Mouse (Mus musculus): ENCODE data around the gene Commd1.

Gene Commd1

DNA sequence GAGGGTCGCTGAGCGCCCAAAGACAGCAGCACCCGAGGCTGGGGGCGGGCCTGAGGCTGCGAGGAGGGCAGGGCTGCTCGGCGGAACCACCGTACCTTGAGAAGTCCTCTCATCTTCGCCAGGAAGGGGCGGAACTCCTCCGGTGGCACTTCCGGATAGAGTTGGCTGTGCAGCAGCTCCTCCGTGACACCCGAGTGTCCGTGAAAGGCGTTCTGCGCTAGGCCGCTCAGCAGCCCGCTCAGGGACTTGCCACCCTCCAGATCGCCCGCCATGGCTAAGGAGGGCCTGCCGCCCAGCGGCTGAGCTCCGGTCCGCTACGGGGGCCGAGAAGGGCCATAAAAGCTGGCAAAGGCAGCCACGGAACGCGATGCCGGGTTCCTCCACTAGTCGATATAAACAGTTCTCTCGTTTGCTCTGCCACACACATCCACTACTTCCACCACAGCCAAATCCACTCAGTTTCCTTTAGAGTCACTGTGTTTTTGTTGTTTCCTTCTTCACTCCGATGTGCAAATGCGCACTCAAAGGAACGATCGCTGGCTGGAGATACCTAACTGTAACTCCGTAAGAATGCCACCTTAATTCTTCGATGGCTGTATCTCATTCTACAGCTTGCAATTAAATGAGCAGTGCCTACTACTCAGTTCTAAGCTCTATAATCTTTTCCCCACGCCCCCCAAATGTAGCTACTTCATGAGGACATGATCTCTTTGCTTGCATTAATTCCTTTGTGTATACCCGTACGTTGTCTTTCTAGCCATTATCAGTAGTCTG lies at the start of gene Commd1, which contains the start of gene Gm28048:
Gene Commd1, minus strand, starts transcription at position 399 of the 774 bp plus-strand sequence.
Gene Gm28048, minus strand, starts transcription at position 107 of the 774 bp plus-strand sequence.
- peak; percentile 92 to 93 for DNase-seq (ENCODE audit: low spot score in 2 of 2)

DNA sequence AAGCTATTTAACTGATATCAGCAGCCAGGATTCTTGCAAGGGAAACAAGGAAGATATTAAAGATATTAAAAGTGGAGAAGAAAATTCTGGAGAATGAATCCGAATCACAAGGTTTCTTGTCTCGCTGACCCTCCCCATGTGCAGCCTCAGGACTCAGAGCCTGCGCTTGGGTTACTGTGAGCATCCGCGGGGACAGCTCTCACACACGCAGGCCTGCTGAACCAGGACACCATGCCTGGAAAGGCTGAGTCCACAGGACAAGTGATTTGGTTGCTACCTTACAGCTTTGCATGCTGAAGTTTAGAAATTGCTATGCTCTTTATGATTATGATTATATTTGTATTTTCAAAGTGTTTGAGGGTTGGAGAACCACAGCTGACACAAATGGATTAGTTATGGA lies 47.2 kb upstream of the Commd1 start:
- DNase-seq (ENCODE audit: low spot score in 2 of 2), result no peak

DNA sequence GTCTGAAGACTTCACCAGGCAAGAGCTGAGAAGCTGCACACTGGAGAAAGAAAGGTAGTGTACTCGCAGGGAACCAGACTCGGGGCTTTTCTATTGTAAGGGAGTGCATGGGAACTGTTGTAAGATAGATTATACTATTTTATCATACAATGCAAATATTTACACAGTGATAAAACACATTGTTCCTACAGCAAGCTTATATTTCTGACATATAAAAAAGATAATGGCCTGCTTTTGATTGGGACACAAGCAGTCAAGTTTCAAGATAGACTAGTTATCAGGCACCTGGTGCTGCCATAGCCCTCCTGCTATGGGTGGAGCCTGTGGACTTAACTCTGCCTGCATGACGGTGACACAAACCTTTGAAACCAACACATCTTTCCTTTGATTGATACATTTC lies 46.8 kb upstream of the Commd1 start:
- DNase-seq (ENCODE audit: low spot score in 2 of 2), result no peak

DNA sequence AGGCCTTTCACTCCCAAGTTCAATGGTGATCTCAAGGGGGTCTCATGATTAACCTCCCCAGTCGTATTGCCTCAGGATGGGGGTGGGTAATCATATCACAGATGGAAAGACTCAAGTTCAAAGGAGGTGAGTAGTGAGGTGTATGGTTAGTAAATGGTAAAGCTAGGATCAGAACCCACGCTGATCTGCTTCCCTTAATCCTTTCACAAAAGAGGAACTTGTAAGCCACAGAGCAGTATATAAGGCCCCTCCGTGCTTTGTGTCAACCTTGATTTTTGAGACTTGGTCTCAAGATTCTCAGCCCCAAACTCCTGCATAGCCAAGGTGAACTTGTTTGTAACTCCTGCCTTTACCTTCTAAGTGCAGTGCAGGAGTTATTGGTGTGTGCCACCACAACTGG lies 42.0 kb upstream of the Commd1 start:
- DNase-seq (ENCODE audit: low spot score in 2 of 2), result no peak

DNA sequence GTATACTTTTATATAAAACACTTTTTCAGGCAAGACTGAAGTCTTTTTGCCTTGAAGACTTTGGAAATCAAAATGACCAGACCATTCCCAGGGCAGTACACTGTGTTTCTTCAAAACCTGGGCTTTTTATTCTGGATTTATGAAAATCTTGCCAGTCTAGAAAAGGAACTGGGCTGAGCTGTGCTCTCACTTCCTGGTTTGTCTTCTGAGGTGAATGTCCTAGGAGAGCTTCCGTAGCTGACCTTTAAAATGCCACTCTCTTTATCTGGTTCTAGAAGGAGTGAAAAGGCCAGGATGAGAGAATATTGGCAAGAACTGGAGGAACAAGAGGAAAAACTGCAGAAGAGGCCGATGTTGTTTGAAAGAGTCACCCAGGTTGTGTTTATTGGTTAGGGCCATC lies 41.0 kb upstream of the Commd1 start:
- no peak for DNase-seq (ENCODE audit: low spot score in 2 of 2)

DNA sequence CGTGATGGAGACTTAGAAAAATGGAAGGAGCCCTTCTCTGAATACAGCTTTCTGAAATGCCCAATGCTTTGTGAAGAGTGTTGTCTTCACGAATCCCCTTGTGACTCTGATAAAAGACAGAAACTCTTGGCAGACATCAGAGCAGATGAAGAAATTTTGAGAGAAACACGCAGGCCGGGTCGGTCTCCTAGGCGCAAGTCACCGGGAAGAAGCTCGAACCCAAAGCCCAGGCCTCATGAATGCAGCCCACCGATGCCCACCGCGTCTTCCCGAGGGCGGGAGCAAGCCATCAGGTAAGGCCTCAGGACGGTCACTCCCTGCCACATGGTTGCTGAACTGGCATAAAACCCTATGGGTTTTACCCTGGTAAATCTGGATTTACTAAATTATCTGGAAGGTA lies 38.7 kb upstream of the Commd1 start:
- DNase-seq (ENCODE audit: low spot score in 2 of 2), result no peak

DNA sequence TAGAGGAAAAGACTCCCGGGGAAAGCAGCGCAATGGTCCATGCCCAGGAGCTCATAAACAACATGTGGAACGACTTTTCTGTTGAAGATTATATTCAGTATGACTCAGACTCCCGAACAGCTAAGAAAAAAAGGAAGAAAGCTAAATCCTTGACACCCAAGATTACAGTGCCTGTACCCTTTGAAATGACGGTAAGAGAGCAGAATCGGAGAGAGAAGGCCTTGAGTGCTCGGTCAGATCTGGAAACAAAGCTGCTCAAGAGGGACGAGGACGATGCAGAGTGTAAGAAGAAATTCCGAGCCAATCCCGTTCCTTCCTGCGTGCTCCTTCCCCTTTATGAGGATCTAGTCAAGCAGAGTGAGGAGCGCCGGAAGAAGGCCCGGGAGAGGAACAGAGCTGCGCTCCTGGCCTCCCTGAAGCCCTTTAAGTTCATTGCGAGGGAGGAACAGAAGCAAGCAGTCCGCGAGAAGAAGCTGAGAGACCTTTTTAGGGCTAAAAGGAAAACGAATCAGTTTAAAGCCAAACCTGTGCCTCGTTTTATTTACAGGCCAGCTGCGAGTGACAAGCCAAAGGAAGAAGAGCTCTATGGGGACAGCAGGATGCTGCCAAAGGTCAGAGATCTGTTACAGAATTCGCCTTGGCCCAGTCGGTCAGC lies 38.1 kb upstream of the Commd1 start:
- DNase-seq (ENCODE audit: low spot score in 2 of 2), result no peak

DNA sequence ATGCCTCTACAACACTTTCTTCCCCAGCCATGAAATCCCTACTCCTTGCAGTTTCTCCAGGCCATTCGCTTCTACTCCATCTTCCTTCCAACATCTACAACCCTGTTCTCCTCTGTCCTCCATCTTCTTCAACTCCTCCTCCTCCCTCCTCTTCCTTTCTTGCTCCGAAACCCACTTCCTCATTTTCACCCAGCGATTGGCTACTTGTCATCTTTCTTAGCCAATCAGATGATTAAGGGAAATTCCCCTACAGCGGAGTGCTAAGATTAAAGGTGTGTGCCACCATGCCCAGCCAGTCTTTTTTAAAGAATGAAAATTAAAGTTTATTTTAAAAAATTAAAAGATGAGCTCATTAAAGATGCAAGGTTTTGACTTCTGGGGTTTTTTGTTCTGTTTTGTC lies 35.8 kb upstream of the Commd1 start:
- DNase-seq (ENCODE audit: low spot score in 2 of 2), result no peak

DNA sequence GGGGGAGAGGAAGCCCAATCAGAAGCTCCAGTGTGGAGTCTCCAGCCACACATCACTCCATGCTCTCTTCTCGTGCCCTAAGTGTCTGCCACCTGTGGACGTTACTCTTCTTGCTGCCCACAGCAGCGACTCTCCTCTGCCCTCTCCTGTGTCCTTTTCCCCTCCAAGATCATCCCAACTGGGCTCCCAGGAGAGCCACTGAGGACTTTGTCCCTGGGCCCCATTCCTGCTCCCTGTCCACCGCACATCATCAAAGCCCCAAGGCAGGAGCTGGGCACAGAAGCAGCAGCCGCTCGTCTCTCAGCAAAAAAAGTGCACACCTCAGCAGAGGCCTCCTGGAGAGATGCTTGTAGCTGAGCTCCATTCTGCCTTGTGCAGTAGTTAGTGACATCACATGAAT lies 32.8 kb upstream of the Commd1 start:
- no peak for DNase-seq (ENCODE audit: low spot score in 2 of 2)

DNA sequence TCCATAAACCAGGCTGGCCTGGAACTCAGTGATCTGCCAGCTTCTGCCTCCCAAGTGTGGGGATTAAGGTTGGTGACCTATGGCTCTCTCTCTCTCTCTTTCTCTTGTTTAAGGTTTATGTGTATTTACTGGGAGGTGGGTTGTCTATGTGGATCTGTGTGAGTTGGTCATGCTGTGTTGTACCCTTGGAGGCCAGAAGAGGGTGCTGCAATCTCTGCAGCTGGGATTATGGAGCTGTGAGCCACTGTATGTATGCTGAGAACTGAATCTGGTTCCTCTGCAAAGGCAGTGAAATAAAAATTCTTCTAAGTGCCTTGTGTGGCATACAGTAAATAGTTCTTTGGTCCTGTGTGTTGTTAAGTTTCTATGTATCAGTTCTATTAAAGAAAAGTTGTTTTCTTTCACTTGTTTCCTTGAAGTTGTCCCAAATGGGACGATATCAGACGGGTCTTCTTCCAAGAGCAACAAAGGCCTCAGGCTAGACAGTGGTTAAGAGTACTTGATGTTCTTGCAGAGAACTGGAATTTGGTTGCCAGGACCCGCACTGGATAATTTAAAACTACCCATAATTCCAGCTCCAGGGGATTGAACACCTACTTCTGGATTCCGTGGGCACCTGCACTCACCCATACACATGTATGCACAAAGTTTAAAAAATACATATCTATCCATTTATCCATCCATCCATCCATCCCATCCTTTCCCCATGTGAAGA lies 31.6 kb upstream of the Commd1 start:
- no peak for DNase-seq (ENCODE audit: low spot score in 2 of 2)

DNA sequence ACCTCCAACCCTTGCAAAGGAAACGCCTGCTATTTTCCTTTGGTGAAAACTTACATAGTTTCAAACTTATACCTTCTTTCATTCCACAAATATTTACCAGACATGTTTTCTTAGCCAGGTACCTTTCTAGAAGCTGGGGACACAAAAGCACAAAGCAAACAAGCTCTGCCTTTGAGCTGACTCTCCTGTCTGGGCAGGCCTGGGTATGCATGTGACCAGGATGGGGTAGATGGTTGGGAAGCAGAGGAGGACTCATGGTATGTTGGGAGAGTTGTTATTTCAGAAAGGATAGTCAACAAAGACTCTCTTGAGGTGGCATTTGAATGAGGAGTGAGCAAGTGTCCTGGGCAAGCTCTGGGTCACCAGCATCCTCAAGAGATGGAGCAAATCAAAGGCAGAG lies 30.9 kb upstream of the Commd1 start:
- DNase-seq (ENCODE audit: low spot score in 2 of 2), result no peak

DNA sequence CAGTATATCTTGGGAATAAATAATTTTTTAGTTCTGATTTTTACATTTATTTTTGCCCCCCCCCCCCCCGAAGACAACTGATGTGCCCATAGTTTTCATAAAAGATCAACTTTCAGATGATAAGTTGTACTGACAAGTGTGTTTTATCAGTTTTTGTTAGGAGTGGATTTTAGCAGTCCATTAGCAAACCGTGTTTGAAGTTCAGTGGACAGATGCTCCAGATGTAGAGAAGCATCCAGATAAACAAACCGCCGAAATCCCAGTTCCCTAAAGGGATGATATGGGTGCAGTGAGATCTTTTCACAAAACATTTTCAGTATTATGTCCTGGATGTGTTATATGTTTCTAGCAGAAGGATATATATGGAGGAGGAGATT lies 26.6 kb upstream of the Commd1 start:
- no peak for DNase-seq (ENCODE audit: low spot score in 2 of 2)

DNA sequence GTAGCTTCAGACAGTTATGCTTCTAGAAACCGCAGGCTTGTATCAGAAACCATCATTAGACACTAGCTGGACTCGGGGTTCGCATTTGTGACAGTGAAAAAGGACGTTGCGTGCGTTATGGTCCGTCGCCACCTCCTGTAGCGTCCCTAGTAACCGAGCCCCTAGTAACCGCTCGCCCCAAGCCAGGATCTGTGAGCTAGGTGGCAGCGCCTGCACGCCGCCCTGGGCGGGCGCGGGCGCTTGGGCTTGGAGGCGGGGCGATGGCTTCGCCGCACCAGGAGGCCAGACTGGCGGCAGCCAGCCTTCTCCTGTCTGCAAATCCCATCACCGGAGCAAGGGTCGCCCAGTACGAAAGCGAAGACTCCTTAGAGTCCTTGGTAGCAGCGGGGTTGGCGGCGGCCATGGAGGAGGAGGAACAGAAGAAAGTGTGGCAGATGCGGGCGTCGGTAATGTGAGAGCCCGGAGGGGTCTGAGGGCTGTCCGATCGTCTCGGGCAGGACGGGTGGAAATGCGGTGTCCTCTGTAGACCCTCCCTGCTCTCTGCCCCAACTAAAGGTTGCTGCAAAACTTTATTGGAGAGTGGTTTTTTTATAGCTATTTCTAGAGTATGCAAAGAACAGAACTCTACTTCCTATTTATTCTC lies 26.1 kb upstream of the Commd1 start:
- peak; percentile 80 to 83 for DNase-seq (ENCODE audit: low spot score in 2 of 2)

DNA sequence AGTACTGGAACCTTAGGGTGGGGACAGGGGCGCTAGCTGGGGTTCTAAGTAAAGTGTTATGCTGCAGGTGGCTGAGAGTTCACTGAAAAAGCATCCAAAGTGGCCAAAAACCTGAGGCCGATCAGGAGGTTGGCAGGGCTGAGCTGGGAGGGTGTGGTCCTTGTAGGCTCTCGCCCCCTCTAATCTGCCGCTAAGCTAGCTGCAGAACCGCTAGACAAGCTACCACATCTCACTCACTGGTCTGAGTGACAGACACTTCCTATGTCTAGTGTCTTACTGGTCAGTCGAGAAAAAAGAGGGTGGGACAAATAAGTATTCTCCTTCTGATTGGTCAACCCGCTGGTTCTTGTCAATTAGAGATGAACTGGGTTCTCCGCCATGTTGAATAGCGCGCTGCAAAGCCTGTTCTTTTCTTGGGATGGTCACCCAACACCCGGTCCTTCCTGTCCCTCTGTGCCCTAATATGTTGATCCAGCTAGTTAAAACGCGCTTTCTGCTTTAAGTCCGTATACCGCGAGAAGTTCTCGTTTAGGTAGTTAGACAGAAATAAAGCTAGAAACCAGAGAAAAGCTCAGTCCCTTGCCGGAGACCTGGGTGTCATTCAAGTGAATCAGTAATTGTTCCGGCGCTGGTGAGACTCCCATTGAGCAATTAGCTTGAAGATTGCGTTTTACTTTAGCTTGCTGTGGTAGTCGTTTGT lies 25.4 kb upstream of the Commd1 start, which contains the start of gene Fam161a:
Gene Fam161a, plus strand, starts transcription at position 51 of the 700 bp plus-strand sequence.
- DNase-seq (ENCODE audit: low spot score in 2 of 2), result peak; percentile 89 to 93

DNA sequence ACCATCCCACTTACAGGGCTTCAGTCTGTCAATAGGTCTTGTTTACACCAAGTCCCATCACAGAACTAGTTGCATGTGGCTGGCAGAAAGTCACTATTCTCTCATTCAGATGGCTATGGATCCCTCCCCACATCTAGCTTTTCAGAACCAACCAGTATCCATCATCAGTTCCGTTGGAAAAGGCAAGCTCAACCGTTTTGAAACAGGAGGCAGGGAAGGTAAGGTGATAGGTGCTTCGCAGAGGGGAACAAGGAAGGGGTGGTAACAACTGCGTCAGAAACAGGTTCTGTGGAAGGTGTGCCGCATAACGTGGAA lies 24.9 kb upstream of the Commd1 start:
- no peak for DNase-seq (ENCODE audit: low spot score in 2 of 2)

DNA sequence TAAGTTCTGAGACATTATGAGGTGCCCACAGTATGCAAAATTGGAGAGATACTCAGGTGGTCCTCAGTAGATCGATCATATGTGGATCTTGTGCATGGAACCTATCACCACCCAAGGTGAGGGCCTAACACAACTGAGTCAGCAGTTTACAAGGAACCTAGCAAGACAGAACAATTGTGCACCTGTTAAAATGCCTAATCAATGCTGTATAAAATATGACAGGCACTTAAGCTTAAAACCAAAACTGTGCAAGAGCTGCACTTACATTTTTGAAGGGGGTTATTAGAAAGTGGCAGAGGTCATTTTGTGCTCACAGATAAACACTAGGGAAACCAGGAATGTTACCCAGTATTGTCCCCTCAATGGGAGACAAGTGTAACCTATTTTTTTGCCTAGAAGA lies 23.1 kb upstream of the Commd1 start:
- no peak for DNase-seq (ENCODE audit: low spot score in 2 of 2)

DNA sequence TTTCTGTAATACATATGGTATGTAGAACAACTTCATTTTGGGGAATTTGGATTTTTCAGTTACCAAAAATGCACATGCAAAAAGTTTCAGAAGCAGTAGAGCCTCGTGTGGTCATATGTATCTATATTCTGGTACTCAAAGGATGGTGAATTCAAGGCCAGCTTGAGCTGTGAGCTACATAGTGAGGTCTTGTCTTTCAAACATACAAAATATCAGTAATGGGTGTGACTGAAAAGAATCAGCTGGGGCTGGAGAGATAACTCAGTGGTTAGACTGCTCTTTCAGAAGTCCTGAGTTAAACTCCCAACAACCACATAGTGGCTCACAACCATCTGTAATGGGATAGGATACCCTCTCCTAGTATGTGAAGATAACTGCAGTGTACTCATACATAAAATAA lies 16.1 kb upstream of the Commd1 start:
- DNase-seq (ENCODE audit: low spot score in 2 of 2), result no peak

DNA sequence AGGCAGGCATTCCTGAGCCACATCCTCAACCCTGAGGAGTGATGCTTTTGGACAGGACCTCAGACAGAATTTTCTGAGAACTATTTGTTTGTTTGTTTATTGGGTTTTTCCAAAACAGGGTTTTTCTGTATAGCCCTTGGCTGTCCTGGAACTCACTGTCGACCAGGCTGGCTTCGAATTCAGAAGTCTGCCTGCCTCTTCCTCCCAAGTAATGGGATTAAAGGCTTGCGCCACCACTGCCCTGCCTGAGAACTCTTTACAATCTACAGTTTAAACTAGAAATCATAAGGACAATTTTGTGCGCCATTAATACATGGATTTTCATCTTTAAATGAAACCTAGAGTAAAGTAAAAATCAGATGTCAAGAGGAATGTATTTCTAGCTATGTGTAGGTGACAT lies 13.3 kb upstream of the Commd1 start:
- no peak for DNase-seq (ENCODE audit: low spot score in 2 of 2)

DNA sequence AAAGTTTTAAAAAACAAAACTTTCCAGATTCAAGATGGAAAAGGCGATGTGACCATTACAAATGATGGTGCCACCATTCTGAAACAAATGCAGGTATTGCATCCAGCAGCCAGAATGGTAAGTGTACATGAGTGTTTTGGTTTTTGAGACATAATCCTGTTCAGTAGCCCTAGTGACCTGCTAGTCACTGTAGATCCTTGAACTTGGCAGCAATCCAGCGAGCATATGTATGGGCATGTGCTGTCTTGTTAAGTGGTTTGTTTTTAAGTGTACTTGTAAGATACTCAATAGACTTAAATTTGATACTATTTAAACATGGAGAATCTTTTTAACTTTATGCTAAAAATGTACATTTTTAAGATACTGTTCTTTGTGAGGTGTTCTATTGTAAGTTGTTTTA lies 12.1 kb upstream of the Commd1 start:
- DNase-seq (ENCODE audit: low spot score in 2 of 2), result no peak

DNA sequence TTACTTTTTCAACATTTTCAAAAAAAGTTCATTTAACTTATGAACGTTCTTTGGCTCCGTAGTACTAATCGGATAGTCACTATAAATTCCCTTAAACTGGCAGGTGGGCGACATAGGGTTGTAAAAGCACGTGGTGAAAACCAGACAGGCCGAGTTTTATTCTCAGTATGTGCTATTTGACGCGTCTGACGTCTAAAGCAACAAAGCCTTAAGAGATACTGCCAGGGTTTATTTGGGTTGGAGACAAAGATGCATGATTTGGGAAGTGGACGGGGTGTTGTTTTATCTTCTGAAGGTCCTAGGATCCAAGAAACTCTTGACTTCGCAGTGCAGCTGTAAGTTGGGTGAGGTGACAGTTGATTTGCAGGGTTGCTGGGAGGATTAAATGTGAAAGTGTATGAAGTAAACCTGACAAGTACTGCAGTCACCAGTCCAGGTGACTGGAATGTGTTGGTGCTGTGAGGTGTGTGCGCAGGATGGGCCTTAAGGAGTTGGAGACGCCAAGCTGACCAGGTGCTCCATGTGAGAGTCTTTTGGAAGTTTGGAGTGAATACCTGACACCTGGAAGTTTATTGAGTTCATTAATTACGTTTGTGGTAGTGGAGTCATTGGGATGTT lies 9.1 kb upstream of the Commd1 start:
- no peak for DNase-seq (ENCODE audit: low spot score in 2 of 2)

DNA sequence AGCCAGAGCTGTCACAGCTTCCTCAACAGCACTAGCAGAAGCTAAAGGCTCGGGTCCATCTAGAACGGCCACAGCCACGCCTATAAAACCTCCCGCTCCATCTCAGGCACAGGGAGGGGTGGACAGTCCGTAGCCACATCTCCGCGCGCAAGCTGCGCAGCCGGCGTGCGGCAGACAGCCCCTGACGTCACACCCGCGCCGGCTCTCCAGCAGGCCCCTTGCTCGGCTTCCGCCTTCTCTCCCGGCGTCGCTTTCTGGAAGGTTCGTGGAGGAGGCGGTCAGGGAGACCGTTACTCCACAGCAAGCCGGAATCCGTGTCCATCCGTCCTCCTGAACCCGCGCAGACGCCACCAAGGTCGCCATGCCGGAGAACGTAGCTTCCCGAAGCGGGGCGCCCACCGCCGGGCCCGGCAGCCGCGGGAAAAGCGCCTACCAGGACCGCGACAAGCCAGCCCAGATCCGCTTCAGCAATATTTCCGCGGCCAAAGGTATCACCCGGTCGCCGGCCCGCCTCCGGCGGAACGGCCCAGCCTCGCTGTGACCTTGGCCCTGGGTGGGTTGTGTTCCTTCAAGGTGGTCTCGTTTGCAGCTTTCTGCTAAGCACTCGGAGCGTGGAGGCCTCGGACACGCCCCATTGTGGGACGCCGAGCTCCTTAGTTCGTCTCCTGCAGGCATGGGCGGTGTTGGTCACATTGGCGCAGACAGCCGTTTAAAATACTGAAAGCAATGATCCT lies 8.4 kb upstream of the Commd1 start, which contains the start of gene Cct4:
Gene Cct4, plus strand, starts transcription at position 127 of the 734 bp plus-strand sequence.
- peak; percentile 90 to 91 for DNase-seq (ENCODE audit: low spot score in 2 of 2)

Measured in spleen, postnatal 36 days (tissue).